Mouse (Mus musculus) C2C12 (cell line): ENCODE results near the gene Gm20388.

Experiments used
- CEBPB ChIP-seq: IDR thresholded peaks from one replicate; pipeline ENCODE4 v1.6.1; 2011; ENCODE audit warnings: low read depth, mild to moderate bottlenecking, control low read depth, moderate library complexity
- CTCF ChIP-seq: IDR thresholded peaks from one replicate; pipeline ENCODE4 v1.5.1; 2011; ENCODE audit not compliant: control insufficient read depth, insufficient read depth, insufficient read length
- FOSL1 ChIP-seq: IDR thresholded peaks from one replicate; pipeline ENCODE4 v1.8.0; 2011; ENCODE audit warnings: mild to moderate bottlenecking, low read length; ENCODE audit not compliant: poor library complexity, insufficient read depth, severe bottlenecking
- MAX ChIP-seq: IDR thresholded peaks from one replicate; pipeline ENCODE4 v1.6.1; 2011; ENCODE audit warnings: mild to moderate bottlenecking, control low read depth
- MYOD1 ChIP-seq: IDR thresholded peaks from one replicate; pipeline ENCODE4 v1.6.1; 2011; ENCODE audit warnings: low read depth; ENCODE audit not compliant: control insufficient read depth, insufficient read length
- MYOG ChIP-seq: IDR thresholded peaks from one replicate; pipeline ENCODE4 v1.6.1; 2011; ENCODE audit not compliant: control insufficient read depth, insufficient read length; ENCODE audit errors: extremely low read depth
- USF1 ChIP-seq: IDR thresholded peaks from one replicate; pipeline ENCODE4 v1.6.1; 2011; ENCODE audit warnings: low read depth, mild to moderate bottlenecking, control low read depth, moderate library complexity

DNA sequence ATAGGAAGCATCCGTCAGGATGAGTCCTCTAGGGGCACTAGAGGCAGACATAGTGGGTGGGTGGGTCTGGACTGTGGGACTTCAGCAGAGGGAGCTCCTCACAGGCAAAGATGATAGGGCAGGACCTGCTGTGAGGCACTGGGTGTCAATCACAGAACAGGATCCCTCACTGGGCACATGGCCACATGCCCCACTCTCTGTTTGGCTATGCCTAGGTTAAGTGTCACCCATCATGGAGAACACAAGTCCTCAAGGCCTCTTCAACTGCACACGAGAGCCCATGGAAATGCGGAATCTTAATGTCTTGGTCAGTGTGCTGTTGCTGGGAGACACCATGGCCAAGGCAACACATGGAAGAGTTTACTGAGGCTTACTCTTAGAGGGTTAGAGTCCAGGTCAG lies 2617.3 kb downstream of the Gm20388 start:
- no peak for TF ChIP-seq MAX
- TF ChIP-seq MYOD1: no peak
- no peak for TF ChIP-seq CTCF
- TF ChIP-seq FOSL1: no peak
- TF ChIP-seq CEBPB: no peak
- no peak for TF ChIP-seq USF1
- no peak for TF ChIP-seq MYOG
